Mouse (Mus musculus) B cell, adult 2 months (primary cell): ENCODE measurements around the gene Ino80e.

ENCODE experiments used
- DNase-seq, 2 experiments: peaks; one replicate each; pipeline ENCODE4 v3.0.0; 2022

Gene Ino80e

GRCm38 (mm10) chr7:126808703-126809455, 53.3 kb downstream of the Ino80e start:
- peak; percentile 37 to 38 for DNase-seq

GRCm38 (mm10) chr7:126807405-126807804, 54.8 kb downstream of the Ino80e start:
- no peak for DNase-seq

- no peak for DNase-seq
These were observed 55.2 kb downstream of the Ino80e start for GRCm38 (mm10) chr7:126806956-126807355.

- DNase-seq = no peak
These were observed 58.4 kb downstream of the Ino80e start for GRCm38 (mm10) chr7:126803751-126804150.

- DNase-seq = no peak
These were observed 59.0 kb downstream of the Ino80e start for GRCm38 (mm10) chr7:126803181-126803580.

- DNase-seq = no peak
These were observed 59.9 kb downstream of the Ino80e start for GRCm38 (mm10) chr7:126802134-126802889.

GRCm38 (mm10) chr7:126801057-126801422, 61.1 kb downstream of the Ino80e start:
- DNase-seq = no peak
